In genomic region chr3:88436395-88437201, GRCm38 (mm10) we compare ENCODE assay signal across 8 mouse cellular contexts. TPM values are rescaled to one million over a fixed set of nuclear protein-coding genes. Genes with fewer than 3 reads are reported as not detected.
DNase-seq lines count a peak whose midpoint lies in the region; ATAC-seq lines count a peak whose summit lies in the region.

No protein-coding gene starts in this region.

- H3K4me3 ChIP-seq in heart, embryonic 16.5 days (ENCODE audit: low read length), result peak overlapping the region; percentile 51
- peak overlapping the region; percentile 23 for H3K4me3 ChIP-seq in stomach, embryonic 14.5 days (ENCODE audit: low read depth, low read length)

- peak overlapping the region; percentile 68 for H3K9ac ChIP-seq in heart, embryonic 16.5 days (ENCODE audit: low read length)
- 0 out of 2 replicates have a peak overlapping the region, but pooled peaks have one; percentile 7 for H3K9ac ChIP-seq in stomach, embryonic 14.5 days (replicated peaks; ENCODE audit: low read depth, low read length)

- intact Hi-C loops in heart, postnatal 25 days (cut with DNase I), result loop anchor here (2.0 kb wide), 1 partner anchor 30 kb away; no protein-coding TSS in a partner anchor

- H3K9me3 ChIP-seq in heart, embryonic 16.5 days (replicated peaks; ENCODE audit: control insufficient read depth, low read length), result peaks cover 5% of the 10 kb centered on the region
- no peaks in the 10 kb centered on the region for H3K9me3 ChIP-seq in stomach, embryonic 14.5 days (ENCODE audit: control insufficient read depth, low read depth, low read length)

- peak overlapping the region; percentile 74 for H3K4me2 ChIP-seq in heart, embryonic 16.5 days (ENCODE audit: low read depth, low read length)
- H3K4me2 ChIP-seq in stomach, embryonic 14.5 days (replicated peaks; ENCODE audit: low read depth, low read length), result peak overlapping the region; percentile 53

- 7% methylated on average over 29 of the region's 29 CpGs for WGBS in heart, embryonic 16.5 days
- WGBS in stomach, embryonic 14.5 days, result 9% methylated on average over 29 of the region's 29 CpGs

- peak; percentile 71 for ATAC-seq in erythroid progenitor cell, adult 5-6 weeks (replicated peaks; ENCODE audit: low FRiP score, poor library complexity, severe bottlenecking)
- ATAC-seq in heart, embryonic 16.5 days (replicated peaks; ENCODE audit: extremely low read depth, insufficient read depth, low FRiP score), result peak; percentile 79
- peak; percentile 84 for ATAC-seq in stomach, embryonic 14.5 days (ENCODE audit: insufficient number of reproducible peaks, insufficient read depth, low FRiP score, low read depth)

- peak; percentile 95 for DNase-seq in heart, adult 11 months
- no peak for DNase-seq in heart, postnatal 25 days (ENCODE audit: low spot score)
- DNase-seq in c-Kit-positive CD71-negative TER-119-negative erythroid progenitor cells, embryonic 14.5 days (ENCODE audit: low read depth), result peak; percentile 40
- peak; percentile 56 for DNase-seq in layer of hippocampus, adult 9-11 months
- DNase-seq in lung, postnatal 4 days, result peak; percentile 74 to 75

- H3K36me3 ChIP-seq in heart, embryonic 16.5 days (ENCODE audit: control insufficient read depth, insufficient read depth), result no peaks in the 10 kb centered on the region
- no peaks in the 10 kb centered on the region for H3K36me3 ChIP-seq in stomach, embryonic 14.5 days (ENCODE audit: control insufficient read depth, insufficient read depth, low read length)

- peak overlapping the region; percentile 56 for H3K27ac ChIP-seq in heart, embryonic 16.5 days (ENCODE audit: low read length)
- no peak overlapping the region for H3K27ac ChIP-seq in stomach, embryonic 14.5 days (ENCODE audit: low read length)

- peaks cover 11% of the 10 kb centered on the region for H3K4me1 ChIP-seq in heart, embryonic 16.5 days (ENCODE audit: control insufficient read depth, insufficient read depth, low read length)
- H3K4me1 ChIP-seq in stomach, embryonic 14.5 days (ENCODE audit: control insufficient read depth, insufficient read depth, low read length), result 0 out of 2 replicates have a peak, but pooled peaks cover 9% of the 10 kb centered on the region

- H3K27me3 ChIP-seq in heart, embryonic 16.5 days (ENCODE audit: control insufficient read depth, insufficient read depth, low read length), result no peaks in the 10 kb centered on the region
- no peaks in the 10 kb centered on the region for H3K27me3 ChIP-seq in stomach, embryonic 14.5 days (ENCODE audit: control insufficient read depth, insufficient read depth, low read length)

RNA-seq across cellular contexts. Expression of gene Slc25a44, which starts 11.7 kb away (rescaled TPM):
- 10 to 100 TPM; 11.2 to 13.2 TPM for total RNA-seq in heart, postnatal 25 days (2021)
- total RNA-seq in erythroid progenitor cell, adult 5-6 weeks (2015; ENCODE audit: low replicate concordance), result 34.0 and 35.3 TPM in 2 replicates
- 34.8 and 40.5 TPM in 2 replicates for total RNA-seq in erythroid progenitor cell, adult 5-6 weeks (2017; ENCODE audit: low replicate concordance)
- polyA plus RNA-seq in heart, embryonic 16.5 days (2015; fragmentation: Nextera tagmentation; extraction: Ambion mirVana), result 13.3 and 13.7 TPM in 2 replicates
- 18.2 and 18.4 TPM in 2 replicates for polyA plus RNA-seq in stomach, embryonic 14.5 days (2014; fragmentation: Nextera tagmentation; extraction: Ambion mirVana)

RNA-seq across cellular contexts. Expression of gene Sema4a, which starts 24.4 kb away (rescaled TPM):
- 1 to 10 TPM; 1.9 to 3.7 TPM for total RNA-seq in heart, postnatal 25 days (2021)
- 11.9 and 14.7 TPM in 2 replicates for total RNA-seq in erythroid progenitor cell, adult 5-6 weeks (2015; ENCODE audit: low replicate concordance)
- total RNA-seq in erythroid progenitor cell, adult 5-6 weeks (2017; ENCODE audit: low replicate concordance), result 4.5 and 15.1 TPM in 2 replicates
- polyA plus RNA-seq in heart, embryonic 16.5 days (2015; fragmentation: Nextera tagmentation; extraction: Ambion mirVana), result 3.0 and 3.7 TPM in 2 replicates
- 8.9 and 11.8 TPM in 2 replicates for polyA plus RNA-seq in stomach, embryonic 14.5 days (2014; fragmentation: Nextera tagmentation; extraction: Ambion mirVana)

RNA-seq across cellular contexts. Expression of gene Pmf1, which starts 26.5 kb away (rescaled TPM):
- 10 to 100 TPM; 19.1 to 20.5 TPM for total RNA-seq in heart, postnatal 25 days (2021)
- total RNA-seq in erythroid progenitor cell, adult 5-6 weeks (2015; ENCODE audit: low replicate concordance), result 182 and 196 TPM in 2 replicates
- total RNA-seq in erythroid progenitor cell, adult 5-6 weeks (2017; ENCODE audit: low replicate concordance), result 100 and 121 TPM in 2 replicates
- polyA plus RNA-seq in heart, embryonic 16.5 days (2015; fragmentation: Nextera tagmentation; extraction: Ambion mirVana), result 98.2 and 98.4 TPM in 2 replicates
- 136 and 143 TPM in 2 replicates for polyA plus RNA-seq in stomach, embryonic 14.5 days (2014; fragmentation: Nextera tagmentation; extraction: Ambion mirVana)

RNA-seq across cellular contexts. Expression of gene Bglap, which starts 52.3 kb away (rescaled TPM):
- not detected for total RNA-seq in heart, postnatal 25 days (2021)
- total RNA-seq in erythroid progenitor cell, adult 5-6 weeks (2015; ENCODE audit: low replicate concordance), result 3.6 TPM in 1 of 2 replicates, not detected in the other
- total RNA-seq in erythroid progenitor cell, adult 5-6 weeks (2017; ENCODE audit: low replicate concordance), result not detected in 2 replicates
- not detected in 2 replicates for polyA plus RNA-seq in heart, embryonic 16.5 days (2015; fragmentation: Nextera tagmentation; extraction: Ambion mirVana)
- not detected in 2 replicates for polyA plus RNA-seq in stomach, embryonic 14.5 days (2014; fragmentation: Nextera tagmentation; extraction: Ambion mirVana)

RNA-seq across cellular contexts. Expression of gene Bglap2, which starts 58.1 kb away (rescaled TPM):
- not detected for total RNA-seq in heart, postnatal 25 days (2021)
- total RNA-seq in erythroid progenitor cell, adult 5-6 weeks (2015; ENCODE audit: low replicate concordance), result not detected in 2 replicates
- total RNA-seq in erythroid progenitor cell, adult 5-6 weeks (2017; ENCODE audit: low replicate concordance), result 3.9 TPM in 1 of 2 replicates, not detected in the other
- polyA plus RNA-seq in heart, embryonic 16.5 days (2015; fragmentation: Nextera tagmentation; extraction: Ambion mirVana), result not detected in 2 replicates
- not detected in 2 replicates for polyA plus RNA-seq in stomach, embryonic 14.5 days (2014; fragmentation: Nextera tagmentation; extraction: Ambion mirVana)

Comparison
In these comparisons a context has a peak if more than half of its experiments do, and no peak if none do; other contexts are left out.
1. RNA of gene Pmf1, which starts 26.5 kb away (total RNA-seq): 100 to 196 TPM in erythroid progenitor cell, adult 5-6 weeks; 19.1 to 20.5 TPM in heart, postnatal 25 days; every median in the first group is over 4 times any median in the second.
2. Peak in every context shown above with its lines, with median percentiles within 50 percentile points of each other: ATAC-seq.